Mouse (Mus musculus): Measurements from ENCODE around the gene Gm21560. TPM values are rescaled to one million over a fixed set of nuclear protein-coding genes. Genes with fewer than 3 reads are reported as not detected.

The Gm21560 gene
- not detected in 2 replicates for polyA plus RNA-seq (2012; rRNA removed)

DNA sequence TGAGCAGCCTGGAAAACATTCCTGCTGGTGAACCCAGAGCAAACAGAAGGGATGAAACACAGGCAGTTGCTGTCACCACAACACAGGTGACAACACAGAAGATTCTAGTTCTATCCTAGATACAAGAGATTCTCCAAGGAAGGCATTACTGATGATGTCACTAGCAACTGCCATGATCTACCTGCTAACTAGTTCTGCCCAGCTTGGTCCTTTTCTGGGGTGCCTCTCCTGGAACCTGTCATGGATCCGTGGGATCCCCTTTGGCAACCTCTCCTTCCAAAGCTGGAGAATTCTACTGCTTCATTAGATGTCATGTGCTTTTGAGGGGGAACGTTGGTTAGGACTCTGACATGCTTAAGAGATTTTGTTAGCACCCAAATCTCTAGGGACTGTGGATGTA lies at the start of gene Gm21560:
Gene Gm21560 (minus strand): TSS at position 101 of the 400 bp plus-strand sequence.

Other genes with a start within 250 kb of the Gm21560 start
- gene Gm3453, start 240.2 kb downstream of the Gm21560 start, polyA plus RNA-seq (2012; rRNA removed), result not detected in 2 replicates
- not detected in 2 replicates for gene Gm6337, start 161.0 kb downstream of the Gm21560 start, polyA plus RNA-seq (2012; rRNA removed)
- gene Gm8206, start 125.3 kb downstream of the Gm21560 start, polyA plus RNA-seq (2012; rRNA removed), result 1.1 TPM in 2 replicates
- 3.0 and 6.8 TPM in 2 replicates for gene Gm3468, start 110.6 kb downstream of the Gm21560 start, polyA plus RNA-seq (2012; rRNA removed)
- gene Gm3476, start 93.5 kb downstream of the Gm21560 start, polyA plus RNA-seq (2012; rRNA removed), result not detected in 2 replicates
- 0.83 and 1.4 TPM in 2 replicates for gene Gm3411, start 68.0 kb upstream of the Gm21560 start, polyA plus RNA-seq (2012; rRNA removed)
- gene Gm21103, start 85.6 kb upstream of the Gm21560 start, polyA plus RNA-seq (2012; rRNA removed), result not detected in 2 replicates
- not detected in 2 replicates for gene Gm3618, start 124.4 kb upstream of the Gm21560 start, polyA plus RNA-seq (2012; rRNA removed)
- gene Gm16440, start 171.0 kb upstream of the Gm21560 start, polyA plus RNA-seq (2012; rRNA removed), result not detected in 2 replicates
- gene Gm3591, start 193.2 kb upstream of the Gm21560 start, polyA plus RNA-seq (2012; rRNA removed), result 1.2 and 3.1 TPM in 2 replicates
- gene Gm3594, start 225.3 kb upstream of the Gm21560 start, polyA plus RNA-seq (2012; rRNA removed), result not detected in 2 replicates